Mouse (Mus musculus) C2C12 (cell line): Measurements from ENCODE around the gene Akap6. TPM values are rescaled to one million over a fixed set of nuclear protein-coding genes. Genes with fewer than 3 reads are reported as not detected.

ENCODE experiments used
- H3K27me3 ChIP-seq: one replicate; pipeline ENCODE4 v1.6.1; 2011; ENCODE audit not compliant: control insufficient read depth, insufficient read depth, insufficient read length
- H3K36me3 ChIP-seq: one replicate; pipeline ENCODE4 v1.6.1; 2011; ENCODE audit not compliant: control insufficient read depth, insufficient read depth
- H3K4me3 ChIP-seq: one replicate; pipeline ENCODE4 v1.5.1; 2011; ENCODE audit warnings: mild to moderate bottlenecking, control low read depth; ENCODE audit not compliant: poor library complexity, insufficient read depth, severe bottlenecking
- H3K79me2 ChIP-seq: one replicate; pipeline ENCODE4 v1.6.1; 2011; ENCODE audit not compliant: control insufficient read depth, insufficient read depth
- H3K79me3 ChIP-seq: one replicate; pipeline ENCODE4 v1.6.1; 2011; ENCODE audit warnings: low read depth, control low read depth
- H3ac ChIP-seq: one replicate; pipeline ENCODE3; 2011; ENCODE audit warnings: low read depth; ENCODE audit not compliant: control insufficient read depth, insufficient read length
- CEBPB ChIP-seq: IDR thresholded peaks from one replicate; pipeline ENCODE4 v1.6.1; 2011; ENCODE audit warnings: low read depth, mild to moderate bottlenecking, control low read depth, moderate library complexity
- CTCF ChIP-seq: IDR thresholded peaks from one replicate; pipeline ENCODE4 v1.5.1; 2011; ENCODE audit not compliant: control insufficient read depth, insufficient read depth, insufficient read length
- FOSL1 ChIP-seq: IDR thresholded peaks from one replicate; pipeline ENCODE4 v1.8.0; 2011; ENCODE audit warnings: mild to moderate bottlenecking, low read length; ENCODE audit not compliant: poor library complexity, insufficient read depth, severe bottlenecking
- MAX ChIP-seq: IDR thresholded peaks from one replicate; pipeline ENCODE4 v1.6.1; 2011; ENCODE audit warnings: mild to moderate bottlenecking, control low read depth
- MYOD1 ChIP-seq: IDR thresholded peaks from one replicate; pipeline ENCODE4 v1.6.1; 2011; ENCODE audit warnings: low read depth; ENCODE audit not compliant: control insufficient read depth, insufficient read length
- MYOG ChIP-seq: IDR thresholded peaks from one replicate; pipeline ENCODE4 v1.6.1; 2011; ENCODE audit not compliant: control insufficient read depth, insufficient read length; ENCODE audit errors: extremely low read depth
- USF1 ChIP-seq: IDR thresholded peaks from one replicate; pipeline ENCODE4 v1.6.1; 2011; ENCODE audit warnings: low read depth, mild to moderate bottlenecking, control low read depth, moderate library complexity
- polyA plus RNA-seq: library from polyadenylated mRNA; unstranded; fragments of >200 nt; fragmentation: generic; extraction: Trizol; gene quantifications from one replicate; pipeline ENCODE4 v1.2.1, GENCODE M21; 2012; ENCODE audit warnings: missing spikeins

The Akap6 gene
- polyA plus RNA-seq, 1 experiment = 0.51 TPM

DNA sequence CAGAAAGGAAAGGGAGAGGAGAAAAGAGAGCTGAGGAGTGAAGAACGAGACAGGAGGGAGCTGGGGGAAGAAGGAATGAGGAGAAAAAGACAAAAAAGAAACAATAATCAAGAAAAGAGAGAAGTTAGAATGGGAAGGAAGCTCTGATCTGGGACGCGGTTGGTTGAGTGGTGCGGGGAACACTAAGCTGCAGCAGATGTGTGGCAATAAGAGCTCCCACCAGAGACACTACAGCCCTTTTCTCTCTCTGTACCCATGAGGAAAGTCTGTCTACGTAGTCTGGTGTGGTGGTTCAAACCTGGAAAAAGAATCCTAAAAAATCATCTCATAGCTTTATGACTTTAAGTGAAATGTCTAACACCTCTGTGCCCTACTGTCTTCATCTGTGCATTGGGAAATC, 204.9 kb downstream of the Akap6 start:
- Histone ChIP-seq H3K79me2 (no peaks in the 10 kb centered on the region), H3K79me3 (no peaks in the 10 kb centered on the region), H3K4me3 (no peak overlapping the region), H3ac (no peak overlapping the region), H3K36me3 (no peaks in the 10 kb centered on the region), H3K27me3 (no peaks in the 10 kb centered on the region)
- TF ChIP-seq MAX (no peak), MYOG (no peak), FOSL1 (no peak), CEBPB (no peak), USF1 (no peak), CTCF (no peak), MYOD1 (no peak)

DNA sequence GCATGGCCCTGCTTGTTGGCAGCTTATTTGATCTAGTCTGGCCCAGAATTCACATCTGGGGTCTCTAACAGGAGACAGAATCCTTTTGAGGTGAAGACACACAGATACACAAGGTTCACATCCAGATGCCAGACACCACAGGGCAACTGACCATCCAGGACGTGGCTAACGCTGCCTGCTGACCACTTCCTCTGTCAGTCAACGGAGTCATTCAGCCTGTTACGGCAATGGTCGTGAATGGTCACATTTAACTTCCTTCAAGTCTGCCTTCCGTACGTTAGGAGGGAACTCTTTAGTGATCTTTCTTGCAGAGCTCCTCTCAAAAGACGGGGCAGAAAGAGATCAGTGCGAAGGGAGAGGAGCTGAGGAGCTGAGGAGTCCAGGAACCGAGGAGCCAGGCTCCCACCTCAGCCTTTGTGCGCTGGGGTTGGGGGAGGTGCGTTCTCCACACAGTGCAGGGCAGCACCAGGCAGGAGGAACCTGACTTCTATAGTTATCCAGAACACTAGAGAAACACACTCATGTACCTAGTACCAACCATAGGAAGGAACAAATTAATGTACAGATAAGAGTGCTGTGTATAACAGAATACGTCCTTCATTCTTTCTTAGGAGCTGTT, 209.4 kb downstream of the Akap6 start:
- no peak for TF ChIP-seq MAX
- TF ChIP-seq FOSL1 = no peak
- TF ChIP-seq MYOD1 = no peak
- TF ChIP-seq MYOG = no peak
- no peak for TF ChIP-seq CEBPB
- no peak for TF ChIP-seq CTCF
- no peak for TF ChIP-seq USF1
- Histone ChIP-seq H3K79me2 (no peaks in the 10 kb centered on the region), H3K36me3 (no peaks in the 10 kb centered on the region), H3K79me3 (no peaks in the 10 kb centered on the region), H3K4me3 (no peak overlapping the region), H3K27me3 (no peaks in the 10 kb centered on the region), H3ac (no peak overlapping the region)

DNA sequence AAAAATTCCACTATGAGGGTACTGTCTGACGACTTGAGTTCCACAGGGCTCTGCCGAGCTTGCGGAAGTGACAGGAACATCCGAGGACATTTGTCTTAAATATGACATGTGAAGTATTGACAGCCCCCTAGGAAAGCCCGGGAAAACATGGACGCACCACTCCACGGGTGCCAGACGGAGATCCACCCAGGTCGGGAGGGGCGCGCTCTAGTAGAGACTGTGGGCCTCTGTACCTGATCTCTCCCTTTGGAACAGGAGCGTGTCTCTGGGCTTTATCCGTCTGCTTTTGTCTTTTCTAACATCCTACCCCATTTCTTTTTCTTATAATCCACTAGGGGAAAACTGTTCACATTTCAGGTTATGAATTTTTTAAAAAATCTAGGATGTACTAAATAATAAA, 211.2 kb downstream of the Akap6 start:
- Histone ChIP-seq H3ac (no peak overlapping the region), H3K79me3 (no peaks in the 10 kb centered on the region), H3K36me3 (no peaks in the 10 kb centered on the region), H3K27me3 (no peaks in the 10 kb centered on the region), H3K4me3 (no peak overlapping the region), H3K79me2 (no peaks in the 10 kb centered on the region)
- TF ChIP-seq CTCF (no peak), MYOG (no peak), FOSL1 (no peak), CEBPB (no peak), USF1 (no peak), MYOD1 (no peak), MAX (no peak)

DNA sequence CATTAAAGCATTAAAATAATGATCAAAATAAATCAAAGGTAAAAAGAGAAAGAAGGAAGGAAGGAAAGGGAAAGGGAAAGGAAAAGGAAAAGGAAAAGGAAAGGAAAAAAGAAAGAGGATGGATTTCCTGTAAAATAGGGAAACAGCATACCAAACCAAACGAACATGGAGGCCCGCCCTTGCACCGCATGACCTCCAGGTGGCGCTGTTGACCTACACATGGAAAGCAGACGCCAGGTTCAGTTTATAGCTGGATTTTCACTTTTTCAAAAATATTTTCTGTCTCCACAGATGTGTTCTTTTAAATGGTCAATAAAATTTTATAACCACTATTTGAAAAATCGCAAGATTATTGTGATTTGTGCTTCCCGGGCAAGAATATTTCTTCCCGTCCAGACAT, 211.6 kb downstream of the Akap6 start:
- no peak overlapping the region for H3K4me3 ChIP-seq
- TF ChIP-seq MAX (no peak), CTCF (peak; percentile 83)
- H3K27me3 ChIP-seq = no peaks in the 10 kb centered on the region

DNA sequence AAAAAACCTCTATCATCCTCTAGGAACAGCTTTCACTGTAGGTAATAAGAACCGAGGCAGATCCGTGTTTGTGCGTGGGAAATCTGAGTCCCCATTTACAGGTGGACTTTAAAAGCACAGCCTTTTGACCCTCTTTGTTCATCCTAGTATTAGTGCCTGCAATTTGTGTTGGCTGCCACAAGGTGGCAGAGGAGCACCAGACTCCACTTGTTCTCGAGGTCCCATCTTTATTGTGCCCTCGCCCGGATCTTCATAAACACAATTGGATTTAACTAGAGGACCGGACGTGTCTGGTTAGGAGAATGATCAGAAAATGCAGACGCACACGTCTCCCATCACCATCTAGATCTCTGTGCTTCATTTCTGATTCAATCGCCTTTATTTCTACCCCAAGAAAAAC, 219.8 kb downstream of the Akap6 start:
- no peak for TF ChIP-seq USF1
- TF ChIP-seq CTCF = no peak
- no peak for TF ChIP-seq FOSL1
- TF ChIP-seq MYOD1 = no peak
- TF ChIP-seq CEBPB = no peak
- H3K4me3 ChIP-seq = no peak overlapping the region
- H3K27me3 ChIP-seq = no peaks in the 10 kb centered on the region
- H3K79me3 ChIP-seq = no peaks in the 10 kb centered on the region
- no peak overlapping the region for H3ac ChIP-seq
- no peaks in the 10 kb centered on the region for H3K36me3 ChIP-seq
- H3K79me2 ChIP-seq = no peaks in the 10 kb centered on the region

More for the DNA sequence above, 211.6 kb downstream of the Akap6 start:
- H3K79me2 ChIP-seq = no peaks in the 10 kb centered on the region
- H3K36me3 ChIP-seq = no peaks in the 10 kb centered on the region
- no peaks in the 10 kb centered on the region for H3K79me3 ChIP-seq
- no peak overlapping the region for H3ac ChIP-seq

DNA sequence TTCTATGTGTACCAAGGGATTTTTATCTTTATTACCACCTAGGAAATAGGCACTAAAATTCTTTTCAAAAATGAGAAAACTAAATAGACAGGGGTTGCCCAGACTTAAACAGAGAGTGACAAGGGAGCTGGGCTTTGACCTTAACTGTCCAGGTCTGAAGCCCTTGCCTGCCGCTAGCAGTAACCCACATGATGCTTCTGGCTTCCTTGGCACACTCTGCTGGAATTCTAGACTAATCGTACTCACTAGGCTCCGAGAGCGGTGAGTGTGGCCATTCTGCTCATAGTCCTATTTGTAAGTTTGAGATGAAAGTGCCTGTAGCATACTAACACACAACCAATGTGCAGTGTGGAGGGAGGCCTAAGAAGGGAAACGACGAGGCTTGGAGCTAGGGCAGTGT, 223.3 kb downstream of the Akap6 start:
- Histone ChIP-seq H3K27me3 (no peaks in the 10 kb centered on the region), H3K36me3 (no peaks in the 10 kb centered on the region), H3K79me2 (no peaks in the 10 kb centered on the region), H3ac (no peak overlapping the region), H3K79me3 (no peaks in the 10 kb centered on the region), H3K4me3 (no peak overlapping the region)
- TF ChIP-seq FOSL1 (no peak), MYOG (no peak), MYOD1 (no peak), MAX (no peak), USF1 (no peak), CEBPB (no peak), CTCF (no peak)
